Mouse (Mus musculus): Measurements from ENCODE around the gene Pcgf2. TPM values are rescaled to one million over a fixed set of nuclear protein-coding genes. Genes with fewer than 3 reads are reported as not detected.

The Pcgf2 gene
- polyA plus RNA-seq, 1 experiment from 2014 or later = 11.4 TPM

- Histone ChIP-seq H3K9ac (ENCODE audit: low read depth, low read length) (no peak overlapping the region), H3K4me1 (replicated peaks; ENCODE audit: insufficient read depth, low read length) (no peaks in the 10 kb centered on the region), H3K36me3 (ENCODE audit: insufficient read depth, low read length) (no peaks in the 10 kb centered on the region), H3K9me3 (replicated peaks; ENCODE audit: low read length) (no peaks in the 10 kb centered on the region), H3K4me3 (replicated peaks; ENCODE audit: low read depth, low read length) (no peak overlapping the region), H3K27me3 (ENCODE audit: insufficient read depth, low read length) (no peaks in the 10 kb centered on the region), H3K27ac (no peak overlapping the region), H3K4me2 (ENCODE audit: low read length) (no peak overlapping the region)
- DNase-seq (ENCODE audit: low spot score) (peak; percentile 87), ATAC-seq (replicated peaks; ENCODE audit: low FRiP score, low read depth) (no peak)
- TF ChIP-seq CTCF (IDR thresholded peaks at IDR 0.05; ENCODE audit: low read depth) = peak; percentile 85
- 6% methylated on average over 6 of the region's 6 CpGs for WGBS
Measured at GRCm38 (mm10) chr11:97644834-97645233, 55.5 kb downstream of the Pcgf2 start.

- no peak overlapping the region for H3K4me3 ChIP-seq (replicated peaks; ENCODE audit: low read depth, low read length)
- 78% methylated on average over 8 of the region's 8 CpGs for WGBS
- H3K27ac ChIP-seq = no peak overlapping the region
- DNase-seq (ENCODE audit: low spot score) (no peak), ATAC-seq (replicated peaks; ENCODE audit: low FRiP score, low read depth) (no peak)
- TF ChIP-seq CTCF (IDR thresholded peaks at IDR 0.05; ENCODE audit: low read depth) = no peak
- no peak overlapping the region for H3K9ac ChIP-seq (ENCODE audit: low read depth, low read length)
- no peaks in the 10 kb centered on the region for H3K4me1 ChIP-seq (replicated peaks; ENCODE audit: insufficient read depth, low read length)
- H3K9me3 ChIP-seq (replicated peaks; ENCODE audit: low read length) = no peaks in the 10 kb centered on the region
- H3K4me2 ChIP-seq (ENCODE audit: low read length) = no peak overlapping the region
- no peaks in the 10 kb centered on the region for H3K36me3 ChIP-seq (ENCODE audit: insufficient read depth, low read length)
- H3K27me3 ChIP-seq (ENCODE audit: insufficient read depth, low read length) = no peaks in the 10 kb centered on the region
Measured at GRCm38 (mm10) chr11:97643380-97644055, 56.8 kb downstream of the Pcgf2 start.

GRCm38 (mm10) chr11:97642746-97643145 is 57.6 kb downstream of the Pcgf2 start:
- H3K4me1 ChIP-seq (replicated peaks; ENCODE audit: insufficient read depth, low read length) = no peaks in the 10 kb centered on the region
- no peaks in the 10 kb centered on the region for H3K9me3 ChIP-seq (replicated peaks; ENCODE audit: low read length)
- no peak for DNase-seq (ENCODE audit: low spot score)
- no peak overlapping the region for H3K4me3 ChIP-seq (replicated peaks; ENCODE audit: low read depth, low read length)
- 58% methylated on average over 2 of the region's 2 CpGs for WGBS
- H3K27me3 ChIP-seq (ENCODE audit: insufficient read depth, low read length) = no peaks in the 10 kb centered on the region
- no peaks in the 10 kb centered on the region for H3K36me3 ChIP-seq (ENCODE audit: insufficient read depth, low read length)
- H3K9ac ChIP-seq (ENCODE audit: low read depth, low read length) = no peak overlapping the region
- no peak for ATAC-seq (replicated peaks; ENCODE audit: low FRiP score, low read depth)
- no peak overlapping the region for H3K27ac ChIP-seq
- H3K4me2 ChIP-seq (ENCODE audit: low read length) = no peak overlapping the region
- TF ChIP-seq CTCF (IDR thresholded peaks at IDR 0.05; ENCODE audit: low read depth) = peak; percentile 33; the same call in 1 of the 2 replicates

- ATAC-seq (replicated peaks; ENCODE audit: low FRiP score, low read depth) = no peak
Measured at GRCm38 (mm10) chr11:97641668-97642067, 58.6 kb downstream of the Pcgf2 start.

More at GRCm38 (mm10) chr11:97641668-97642067, 58.6 kb downstream of the Pcgf2 start:
- Histone ChIP-seq H3K27ac (no peak overlapping the region), H3K27me3 (ENCODE audit: insufficient read depth, low read length) (no peaks in the 10 kb centered on the region), H3K9me3 (replicated peaks; ENCODE audit: low read length) (no peaks in the 10 kb centered on the region), H3K4me2 (ENCODE audit: low read length) (no peak overlapping the region), H3K4me1 (replicated peaks; ENCODE audit: insufficient read depth, low read length) (no peaks in the 10 kb centered on the region), H3K4me3 (replicated peaks; ENCODE audit: low read depth, low read length) (no peak overlapping the region), H3K9ac (ENCODE audit: low read depth, low read length) (no peak overlapping the region), H3K36me3 (ENCODE audit: insufficient read depth, low read length) (no peaks in the 10 kb centered on the region)
- WGBS = 33% methylated on average over 8 of the region's 8 CpGs
- no peak for TF ChIP-seq CTCF (IDR thresholded peaks at IDR 0.05; ENCODE audit: low read depth)
- DNase-seq (ENCODE audit: low spot score) = no peak

Small RNA genes within 50 kb of the gene (microRNA-seq; reads per million reads assigned to microRNA genes)
- gene Gm24158 (not detected), gene Mir6927 (0.60 reads per million), gene Mir8102 (not detected)

Other genes with a start within 250 kb of the Pcgf2 start
- gene 4933428G20Rik, start 200.2 kb downstream of the Pcgf2 start, polyA plus RNA-seq (2015; fragmentation: Nextera tagmentation; extraction: Ambion mirVana) = 0.08 and 0.28 TPM in 2 replicates
- gene Srcin1, start 124.3 kb downstream of the Pcgf2 start, polyA plus RNA-seq (2015; fragmentation: Nextera tagmentation; extraction: Ambion mirVana) = 0.59 and 0.70 TPM in 2 replicates
- 2.9 and 4.1 TPM in 2 replicates for gene Epop, start 70.8 kb downstream of the Pcgf2 start, polyA plus RNA-seq (2015; fragmentation: Nextera tagmentation; extraction: Ambion mirVana)
- gene Mllt6, start 37.1 kb downstream of the Pcgf2 start, polyA plus RNA-seq (2015; fragmentation: Nextera tagmentation; extraction: Ambion mirVana) = 2.3 TPM in 2 replicates
- 69.2 and 70.9 TPM in 2 replicates for gene Cisd3, start 14.7 kb downstream of the Pcgf2 start, polyA plus RNA-seq (2015; fragmentation: Nextera tagmentation; extraction: Ambion mirVana)
- 504 and 541 TPM in 2 replicates for gene Psmb3, start 2.9 kb upstream of the Pcgf2 start, polyA plus RNA-seq (2015; fragmentation: Nextera tagmentation; extraction: Ambion mirVana)
- gene Pip4k2b, start 44.2 kb upstream of the Pcgf2 start, polyA plus RNA-seq (2015; fragmentation: Nextera tagmentation; extraction: Ambion mirVana) = 1.5 TPM in 2 replicates
- gene Cwc25, start 66.1 kb upstream of the Pcgf2 start, polyA plus RNA-seq (2015; fragmentation: Nextera tagmentation; extraction: Ambion mirVana) = 13.9 and 14.8 TPM in 2 replicates
- gene 1700001P01Rik, start 75.4 kb upstream of the Pcgf2 start, polyA plus RNA-seq (2015; fragmentation: Nextera tagmentation; extraction: Ambion mirVana) = not detected in 2 replicates
- gene Rpl23, start 81.9 kb upstream of the Pcgf2 start, polyA plus RNA-seq (2015; fragmentation: Nextera tagmentation; extraction: Ambion mirVana) = 716 and 863 TPM in 2 replicates
- 87.7 and 96.4 TPM in 2 replicates for gene Lasp1, start 98.5 kb upstream of the Pcgf2 start, polyA plus RNA-seq (2015; fragmentation: Nextera tagmentation; extraction: Ambion mirVana)
- 5.1 and 5.6 TPM in 2 replicates for gene B230217C12Rik, start 140.3 kb upstream of the Pcgf2 start, polyA plus RNA-seq (2015; fragmentation: Nextera tagmentation; extraction: Ambion mirVana)
- 0.61 and 0.95 TPM in 2 replicates for gene Fbxo47, start 183.7 kb upstream of the Pcgf2 start, polyA plus RNA-seq (2015; fragmentation: Nextera tagmentation; extraction: Ambion mirVana)

All from kidney, postnatal 0 days (tissue).